Mouse (Mus musculus): ENCODE measurements around the gene Gm21954.

Gm21954 gene

GRCm38 (mm10) chr3:55472110-55472509 is at the start of gene Gm21954:
Gene Gm21954, minus strand, starts transcription at chr3:55472210.
- DNase-seq: no peak

DNA sequence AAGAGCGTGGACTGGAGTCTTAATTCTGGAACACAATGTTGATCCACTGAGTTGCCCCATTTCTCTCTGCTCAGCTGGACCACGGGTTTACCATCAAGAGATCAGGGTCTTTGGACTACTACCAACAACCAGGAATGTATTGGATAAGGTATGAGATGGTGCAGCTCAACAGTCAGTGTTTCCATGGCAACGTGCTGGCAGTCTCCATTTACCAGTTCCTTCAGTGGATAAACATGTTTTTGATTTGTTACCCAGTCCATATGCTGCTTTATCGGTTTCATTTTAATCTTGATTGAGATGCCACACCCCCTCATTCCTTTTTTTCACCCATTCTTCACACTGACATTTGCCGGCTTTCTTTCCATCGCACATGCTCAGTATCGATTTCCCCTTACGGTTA is 49.8 kb upstream of the Gm21954 start:
- peak; percentile 46 for DNase-seq

DNA sequence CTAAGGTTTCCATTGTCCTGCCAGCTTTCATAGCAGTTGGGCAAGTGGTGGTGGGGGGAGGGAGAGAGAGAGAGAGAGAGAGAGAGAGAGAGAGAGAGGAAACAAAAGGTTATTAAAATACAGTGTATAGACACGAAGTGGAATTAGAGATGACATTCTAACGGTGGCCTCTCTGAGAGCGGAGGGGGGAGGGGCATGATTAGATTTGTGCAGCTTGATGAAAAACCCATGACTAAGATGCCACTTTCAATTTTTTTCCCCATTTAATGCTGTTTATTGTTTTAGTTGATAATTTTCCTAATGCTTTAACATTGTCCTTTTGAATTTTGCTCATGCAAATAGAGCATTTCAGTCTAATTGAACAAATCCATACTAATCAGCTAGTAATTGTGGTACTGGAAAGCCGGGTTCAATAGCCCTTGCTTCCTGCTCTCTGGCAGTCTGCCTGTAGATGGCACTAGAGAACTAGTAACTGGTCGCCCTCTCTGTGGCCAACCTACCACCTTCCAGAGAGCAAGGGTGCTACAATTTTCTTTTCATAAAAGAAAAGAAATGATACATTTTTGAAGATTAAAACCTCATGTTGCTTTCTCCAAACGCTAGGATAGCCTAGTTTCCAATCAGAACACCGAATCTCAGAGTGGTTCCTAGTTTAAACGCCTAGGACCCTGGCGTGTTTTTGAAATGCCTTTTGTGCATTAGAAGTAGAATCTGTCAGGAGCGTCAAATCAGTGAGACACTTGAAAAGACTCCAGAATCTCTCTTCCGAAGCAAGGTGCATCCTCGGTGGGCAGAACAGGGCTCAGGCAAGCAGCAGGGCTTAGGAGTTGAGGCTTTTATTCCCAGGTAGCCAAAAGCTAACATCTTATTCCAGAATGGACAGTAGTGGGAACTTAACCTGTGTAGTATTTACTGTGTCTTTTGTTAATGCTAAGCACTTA is 48.5 kb upstream of the Gm21954 start:
- DNase-seq: peak; percentile 86

GRCm38 (mm10) chr3:55517454-55518014 is 45.5 kb upstream of the Gm21954 start:
- no peak for DNase-seq

GRCm38 (mm10) chr3:55515966-55516365 is 44.0 kb upstream of the Gm21954 start:
- DNase-seq: no peak

DNA sequence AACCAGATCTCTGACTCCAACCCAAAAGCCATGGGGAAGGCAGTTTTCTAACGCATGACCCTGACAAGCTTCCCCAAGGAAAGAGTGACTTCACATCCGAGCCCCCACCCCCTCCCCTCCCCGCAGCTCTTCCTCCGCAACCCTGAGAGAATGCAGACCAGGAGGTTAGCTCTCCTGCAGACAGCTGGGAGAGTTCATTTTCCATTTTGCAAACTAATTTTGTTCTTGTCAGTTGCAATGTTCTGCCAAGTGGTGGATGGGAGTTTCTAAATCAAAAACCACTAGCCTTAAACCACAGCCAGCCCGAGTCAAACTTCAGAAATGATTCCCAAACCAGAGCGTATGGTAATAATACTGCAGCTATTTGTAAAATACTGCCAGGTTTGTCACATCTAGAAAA is 39.6 kb upstream of the Gm21954 start:
- no peak for DNase-seq

DNA sequence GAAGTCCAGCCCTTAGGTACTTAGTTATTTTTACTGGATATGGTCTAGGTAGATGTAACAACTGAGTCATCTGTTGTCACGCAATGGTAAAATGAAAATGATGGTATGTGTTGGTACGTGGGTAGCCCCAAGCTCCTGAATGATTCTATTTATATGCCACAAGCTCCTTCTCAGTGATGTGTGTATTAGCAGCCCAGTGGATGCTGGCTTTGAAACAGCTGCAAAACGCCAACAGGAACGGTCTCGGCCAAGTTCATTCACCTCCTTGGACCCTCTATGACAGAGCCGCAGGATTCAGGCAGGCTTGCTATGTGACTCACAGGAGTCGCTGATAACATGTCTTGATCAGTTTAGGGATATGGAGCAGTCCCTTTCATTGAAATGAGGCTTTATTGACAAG is 38.2 kb upstream of the Gm21954 start:
- DNase-seq: no peak

DNA sequence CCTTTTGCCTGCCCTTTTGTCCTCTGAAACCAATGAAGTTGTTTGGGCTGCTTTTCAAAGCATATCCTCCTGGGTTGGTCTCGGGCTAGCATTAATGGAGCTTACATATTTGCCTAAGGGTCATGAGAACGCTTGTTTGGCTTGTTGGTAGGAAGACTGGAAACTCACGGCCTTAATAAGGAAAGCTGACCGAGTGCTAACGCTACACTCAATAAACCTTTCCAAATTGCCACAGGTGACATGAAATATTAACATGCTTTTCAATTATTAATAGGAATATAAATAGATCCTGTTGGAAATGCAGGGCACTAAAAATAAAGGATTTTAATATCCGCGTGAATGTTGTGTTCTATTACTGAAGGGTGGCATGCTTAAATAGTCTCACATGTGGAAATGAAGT is 27.3 kb upstream of the Gm21954 start:
- no peak for DNase-seq

DNA sequence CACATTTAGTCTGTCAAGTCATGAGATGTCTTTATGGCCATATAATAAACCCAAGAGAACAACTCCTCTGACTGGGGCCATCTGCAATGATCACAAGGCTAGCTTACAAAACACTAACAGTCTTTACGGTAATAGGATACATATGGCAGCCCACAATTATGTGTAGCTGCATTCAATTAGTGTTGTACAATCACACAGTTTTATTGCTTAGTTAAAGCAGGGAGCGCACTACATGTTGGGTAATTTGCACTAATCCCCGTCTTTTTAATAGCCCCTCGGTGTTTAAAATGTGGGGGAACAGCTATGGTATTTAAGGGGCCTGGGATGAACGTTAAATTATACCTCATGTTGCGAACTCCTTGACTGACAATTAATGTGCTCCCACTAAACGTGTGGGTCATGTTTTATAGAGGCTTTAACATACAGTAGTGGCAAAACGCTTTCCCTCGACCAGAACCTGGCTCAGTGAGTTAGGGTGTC is 24.5 kb upstream of the Gm21954 start:
- no peak for DNase-seq

DNA sequence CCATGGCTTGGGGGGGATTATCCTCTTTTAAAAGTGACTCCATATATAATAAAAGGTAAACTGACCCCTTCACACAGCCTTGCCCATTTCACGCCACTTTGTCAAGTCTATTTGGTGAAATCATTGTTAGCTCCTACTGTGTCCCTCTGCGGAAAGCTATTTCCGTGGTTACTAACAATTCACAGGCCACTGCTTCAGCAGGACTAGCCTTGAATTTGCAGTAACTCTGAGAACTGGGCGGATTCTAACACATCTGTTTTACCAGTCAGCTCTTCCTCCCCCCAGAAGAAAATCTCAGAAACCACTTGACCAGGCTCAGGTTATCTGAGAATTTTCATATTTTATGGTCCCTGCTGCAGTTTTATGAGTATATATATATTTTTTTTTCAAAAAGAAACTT is 23.9 kb upstream of the Gm21954 start:
- no peak for DNase-seq

GRCm38 (mm10) chr3:55495231-55495630 is 23.2 kb upstream of the Gm21954 start:
- no peak for DNase-seq

DNA sequence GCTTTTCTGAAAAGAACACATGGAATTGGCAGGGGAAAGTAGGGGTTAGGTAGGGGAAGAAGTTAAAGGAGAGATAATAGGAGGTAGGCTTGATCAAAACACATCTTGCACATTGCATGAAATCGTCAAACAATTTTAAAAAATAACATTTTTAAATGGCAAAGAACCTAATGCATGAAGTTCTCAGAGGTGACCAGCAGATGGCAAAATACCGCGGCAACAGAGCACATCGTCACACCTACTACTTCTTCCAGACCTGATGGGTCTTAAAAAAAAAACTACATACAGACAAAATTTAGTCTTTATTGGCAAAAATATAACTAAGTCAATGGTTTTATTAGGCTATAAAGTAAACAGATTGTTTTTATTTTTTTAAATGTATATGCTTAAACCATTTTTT is 22.3 kb upstream of the Gm21954 start:
- DNase-seq: no peak

GRCm38 (mm10) chr3:55492021-55492420 is 20.0 kb upstream of the Gm21954 start:
- DNase-seq: no peak

DNA sequence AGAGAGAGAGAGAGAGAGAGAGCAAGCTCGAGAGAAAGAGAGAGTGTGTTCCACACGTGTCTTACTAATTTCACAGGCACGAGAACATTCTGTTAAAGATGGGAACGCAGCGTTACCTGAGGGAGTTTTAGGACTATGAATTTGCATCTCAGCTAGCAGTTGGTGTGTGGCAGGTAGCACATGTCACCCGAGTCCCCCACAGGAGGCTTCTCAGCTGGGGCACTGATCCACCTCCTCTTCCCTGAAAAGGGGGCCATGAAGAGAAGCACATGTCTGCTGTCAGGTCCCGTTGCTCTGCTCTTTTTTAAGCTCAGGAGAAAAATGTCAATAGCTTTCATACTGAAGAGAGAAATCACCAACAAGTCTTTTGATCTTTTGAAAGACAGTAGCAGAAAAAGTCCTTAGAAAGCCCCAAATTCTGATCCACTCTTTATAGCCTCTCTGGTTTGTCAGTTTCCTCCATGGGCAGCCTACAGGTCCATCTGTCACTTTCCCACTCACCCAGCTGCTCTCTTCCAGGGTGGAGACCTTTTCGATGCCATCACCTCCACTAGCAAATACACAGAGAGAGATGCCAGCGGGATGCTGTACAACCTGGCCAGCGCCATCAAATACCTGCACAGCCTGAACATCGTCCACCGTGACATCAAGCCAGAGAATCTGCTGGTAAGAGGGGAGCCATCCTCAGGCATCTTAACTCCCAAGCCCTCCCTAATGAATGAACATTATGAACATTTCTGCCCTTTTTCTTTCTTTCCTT is 17.4 kb upstream of the Gm21954 start:
- DNase-seq: peak; percentile 96

DNA sequence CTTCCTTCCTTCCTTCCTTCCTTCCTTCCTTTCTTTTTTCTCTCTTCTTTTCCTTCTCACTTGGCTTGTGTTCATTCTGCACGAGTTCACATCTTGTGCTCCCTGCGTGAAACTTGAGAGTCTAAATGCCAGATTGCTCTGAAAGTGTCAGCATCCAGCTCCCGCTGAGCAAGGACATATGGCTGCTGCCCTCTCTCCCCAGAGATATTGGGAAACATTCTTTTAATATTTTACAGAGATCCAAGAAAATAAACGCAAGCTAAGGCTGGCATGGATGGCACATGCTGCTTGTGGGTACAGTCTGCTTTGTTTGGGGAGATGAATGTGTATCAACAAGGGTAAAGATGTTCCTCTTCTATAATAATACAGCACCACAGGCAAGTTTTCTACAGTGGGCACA is 11.3 kb upstream of the Gm21954 start:
- peak; percentile 89 for DNase-seq

GRCm38 (mm10) chr3:55481140-55481539 is 9.1 kb upstream of the Gm21954 start:
- peak; percentile 46 for DNase-seq

DNA sequence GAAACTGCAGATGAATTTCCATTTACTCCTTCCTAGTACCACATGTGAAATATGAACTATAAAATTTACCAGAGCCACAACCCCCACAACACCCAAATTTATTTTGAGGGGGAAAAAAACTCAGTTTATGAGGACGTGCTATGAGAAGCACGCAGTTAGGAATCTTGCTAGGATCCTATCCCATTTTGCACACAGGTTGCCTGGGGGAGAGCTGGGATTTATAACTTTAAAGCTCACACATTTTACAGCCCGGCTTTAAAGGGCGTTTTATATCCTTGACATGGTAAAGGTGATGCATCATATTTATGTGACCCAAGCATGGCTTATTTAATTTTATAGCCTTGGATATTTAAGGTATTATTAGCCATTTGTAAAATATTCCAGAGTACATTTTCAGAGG is 7.3 kb upstream of the Gm21954 start:
- no peak for DNase-seq

GRCm38 (mm10) chr3:55476694-55477093 is 4.7 kb upstream of the Gm21954 start:
- DNase-seq: peak; percentile 69

DNA sequence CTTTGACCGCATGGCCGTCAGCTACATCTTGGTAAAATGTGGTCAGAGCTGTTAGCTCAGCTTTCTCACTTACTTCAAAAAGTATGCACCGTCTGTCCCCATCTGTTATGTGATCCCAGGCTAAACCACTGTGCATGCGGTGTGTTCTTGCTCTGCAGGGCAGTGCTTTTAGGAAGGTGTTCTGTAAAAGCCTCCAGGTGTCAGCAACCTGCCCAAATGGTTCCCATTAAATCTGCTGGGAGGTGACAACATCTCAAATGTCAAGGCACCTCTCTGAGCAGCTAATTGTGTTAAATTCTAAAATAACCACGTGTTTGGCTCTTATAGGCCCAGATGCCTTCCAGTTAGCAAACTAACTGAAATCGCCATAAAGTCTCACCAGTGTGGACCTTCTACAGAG is 1.1 kb upstream of the Gm21954 start:
- peak; percentile 30 for DNase-seq

DNA sequence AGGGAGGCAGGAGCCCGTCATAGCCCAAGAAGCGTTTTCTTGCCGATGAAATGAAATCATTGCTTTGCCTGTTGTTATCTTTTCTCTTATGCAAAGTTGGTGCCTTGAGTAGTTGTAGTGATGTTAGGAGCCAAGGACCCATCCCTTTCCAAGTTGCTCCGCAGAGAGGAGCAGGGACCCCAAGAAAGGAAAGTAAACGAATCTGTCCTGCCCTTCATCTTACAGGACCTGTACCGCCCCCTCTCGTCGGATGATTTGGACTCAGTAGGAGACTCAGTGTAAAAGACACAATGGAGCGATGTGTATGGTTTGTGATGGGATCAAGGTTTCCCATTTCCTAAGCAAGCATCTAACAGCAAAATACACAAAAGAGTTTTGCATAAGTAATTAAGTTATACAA is 5.7 kb downstream of the Gm21954 start:
- DNase-seq: peak; percentile 63

GRCm38 (mm10) chr3:55465785-55466184 is 6.2 kb downstream of the Gm21954 start:
- peak; percentile 47 for DNase-seq

- DNase-seq: peak; percentile 67
These were observed 7.8 kb downstream of the Gm21954 start for GRCm38 (mm10) chr3:55464226-55464625.

- DNase-seq: peak; percentile 53
These were observed 8.9 kb downstream of the Gm21954 start for GRCm38 (mm10) chr3:55462904-55463668.
